Mouse (Mus musculus): Measurements from ENCODE around the gene Lipm.

Gene Lipm

DNA sequence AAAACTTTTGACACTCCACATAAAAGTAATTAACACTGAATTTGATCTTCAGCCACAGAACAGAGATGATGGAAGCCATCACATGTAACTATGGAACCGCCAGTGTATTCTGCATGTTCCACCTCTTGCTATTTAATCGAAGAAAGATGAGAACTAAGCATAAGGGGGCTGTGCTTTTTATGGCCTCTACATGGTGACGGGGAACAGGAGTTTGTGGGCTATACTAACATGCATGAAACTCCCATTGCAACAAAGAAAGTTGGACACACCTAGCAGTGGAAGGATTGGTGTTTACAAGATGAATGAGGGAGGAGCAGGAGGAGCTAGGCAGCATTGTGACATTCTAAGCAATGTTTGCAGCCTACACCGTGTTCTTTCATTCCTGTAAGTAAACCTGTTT is at the start of gene Lipm:
Gene Lipm (plus strand): TSS at position 301 of the 400 bp plus-strand sequence.
- DNase-seq = no peak

DNA sequence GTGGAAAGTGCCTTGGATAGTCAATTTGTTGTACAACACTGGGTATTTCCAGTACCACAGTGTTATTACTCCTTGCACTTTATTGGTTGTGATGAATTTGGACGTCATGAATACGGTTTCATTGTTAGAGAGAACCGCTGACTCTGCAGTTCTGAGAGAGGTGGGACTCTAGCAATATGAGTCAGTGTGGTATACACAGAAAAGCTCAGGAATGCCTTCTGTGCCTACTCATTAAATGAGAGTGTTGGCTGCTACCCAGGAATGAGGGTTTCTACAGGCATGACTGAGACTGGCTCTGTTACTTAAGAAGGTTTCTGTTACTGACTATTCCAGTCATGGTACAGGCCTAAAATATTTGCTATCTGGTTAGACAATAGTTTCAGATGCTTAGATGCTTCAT is 49.2 kb upstream of the Lipm start:
- no peak for DNase-seq

DNA sequence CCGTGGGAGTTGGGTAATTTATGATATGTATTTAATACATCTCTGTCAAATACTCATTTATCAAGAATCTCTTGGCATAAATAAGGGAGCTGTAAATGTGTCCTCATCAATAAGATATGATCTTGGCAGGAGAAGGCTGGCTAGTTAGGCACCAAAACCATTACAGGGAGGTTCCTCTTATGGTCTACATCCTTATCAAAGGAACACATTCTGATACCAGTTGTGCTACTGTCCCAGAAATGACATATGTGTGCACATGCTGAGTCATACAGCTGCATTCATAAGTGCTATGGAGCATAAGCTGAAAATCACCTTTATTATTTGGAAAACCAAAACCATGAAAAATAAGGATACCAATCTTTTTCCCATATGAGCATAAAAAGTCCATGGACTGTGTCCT is 37.2 kb upstream of the Lipm start:
- DNase-seq = no peak

DNA sequence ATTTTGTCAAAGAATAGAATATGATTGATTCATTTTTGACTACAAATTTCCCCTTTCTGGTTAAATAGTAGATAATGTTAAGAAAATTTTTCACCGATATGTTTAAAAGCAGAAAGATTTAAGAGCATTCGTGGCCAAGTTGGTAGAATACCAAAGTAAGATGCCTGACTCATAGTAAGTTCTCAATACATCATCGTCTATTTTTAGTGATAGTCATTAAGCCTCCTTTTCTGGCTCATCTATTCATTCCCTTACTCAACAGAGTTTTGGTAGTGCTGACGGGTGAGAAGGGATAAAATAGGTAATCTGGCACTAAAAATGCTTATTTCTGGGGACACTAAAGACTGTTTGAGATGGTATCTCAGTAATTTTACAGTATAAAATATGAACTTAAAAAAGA is 36.7 kb upstream of the Lipm start:
- DNase-seq = no peak

DNA sequence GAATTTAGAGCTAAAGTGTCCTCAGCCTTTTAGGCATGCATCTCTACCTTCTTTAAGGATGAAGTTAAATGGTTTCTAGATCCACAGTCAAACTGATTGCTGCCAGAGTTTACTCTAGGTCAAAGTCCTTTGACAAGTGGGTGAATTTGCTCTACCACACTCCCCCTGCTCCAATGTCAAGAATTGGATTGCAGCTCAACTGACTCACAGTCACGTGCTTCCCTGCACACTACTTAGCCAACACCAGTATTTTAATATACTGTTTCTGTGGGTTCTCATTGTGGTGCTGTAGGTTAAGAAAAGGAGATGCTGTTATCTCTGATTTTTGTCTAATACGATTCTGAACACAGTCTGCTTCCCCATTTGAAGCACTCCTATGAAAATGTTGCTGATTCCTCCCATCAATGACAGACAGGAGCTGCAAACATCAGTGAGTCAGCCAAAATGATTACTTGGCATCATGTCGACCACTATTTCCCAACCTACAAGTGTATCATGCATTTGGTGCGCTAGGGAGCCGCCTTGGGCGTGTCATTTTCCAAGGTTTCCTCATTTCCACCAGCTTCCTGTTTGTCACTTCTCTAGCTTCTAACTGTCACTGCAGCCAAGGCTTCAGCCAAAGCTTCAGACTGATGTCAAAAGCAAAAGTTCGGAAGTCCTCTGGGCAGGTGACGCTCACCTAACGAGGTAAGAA is 33.8 kb upstream of the Lipm start, which contains the start of gene Lipn:
Gene Lipn (plus strand): TSS at position 580 of the 694 bp plus-strand sequence.
- no peak for DNase-seq

DNA sequence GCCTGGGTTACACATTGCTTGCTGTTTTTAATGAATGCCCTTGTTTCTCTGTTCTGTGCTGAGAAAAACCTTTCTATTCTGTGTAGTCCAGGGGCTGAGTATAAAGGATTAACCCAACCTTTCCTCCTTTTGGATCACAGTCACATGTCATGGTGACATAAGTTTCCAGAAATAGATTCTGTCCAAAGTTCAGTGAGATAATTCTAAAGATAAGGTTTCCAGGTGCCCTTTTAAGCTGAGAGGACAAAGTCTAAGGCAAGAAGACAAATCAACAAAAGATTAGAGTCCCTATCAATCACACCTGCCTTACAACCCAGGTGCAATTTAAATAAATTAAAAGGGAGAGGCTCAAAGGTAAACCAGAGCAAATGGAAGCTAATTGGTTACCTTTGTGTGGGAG is 26.5 kb upstream of the Lipm start:
- no peak for DNase-seq

DNA sequence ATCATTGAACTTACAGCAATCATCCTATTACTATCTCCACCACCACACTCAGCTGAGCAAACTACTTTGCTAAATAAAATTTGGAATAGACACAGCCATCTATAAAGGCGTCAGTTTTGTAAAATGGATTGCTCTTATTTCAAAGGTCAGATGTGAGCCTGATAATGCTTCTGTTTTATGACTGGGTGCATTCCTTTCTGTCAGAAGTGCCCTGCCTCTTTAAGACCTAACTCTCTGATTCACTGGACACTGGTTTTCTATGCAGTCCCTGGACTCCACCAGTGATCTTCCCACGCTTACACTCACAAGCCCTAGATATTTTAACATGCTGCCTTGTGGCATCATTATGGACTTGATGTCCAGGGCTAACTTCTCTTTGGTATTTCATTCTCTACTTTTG is 22.6 kb upstream of the Lipm start:
- DNase-seq = no peak

DNA sequence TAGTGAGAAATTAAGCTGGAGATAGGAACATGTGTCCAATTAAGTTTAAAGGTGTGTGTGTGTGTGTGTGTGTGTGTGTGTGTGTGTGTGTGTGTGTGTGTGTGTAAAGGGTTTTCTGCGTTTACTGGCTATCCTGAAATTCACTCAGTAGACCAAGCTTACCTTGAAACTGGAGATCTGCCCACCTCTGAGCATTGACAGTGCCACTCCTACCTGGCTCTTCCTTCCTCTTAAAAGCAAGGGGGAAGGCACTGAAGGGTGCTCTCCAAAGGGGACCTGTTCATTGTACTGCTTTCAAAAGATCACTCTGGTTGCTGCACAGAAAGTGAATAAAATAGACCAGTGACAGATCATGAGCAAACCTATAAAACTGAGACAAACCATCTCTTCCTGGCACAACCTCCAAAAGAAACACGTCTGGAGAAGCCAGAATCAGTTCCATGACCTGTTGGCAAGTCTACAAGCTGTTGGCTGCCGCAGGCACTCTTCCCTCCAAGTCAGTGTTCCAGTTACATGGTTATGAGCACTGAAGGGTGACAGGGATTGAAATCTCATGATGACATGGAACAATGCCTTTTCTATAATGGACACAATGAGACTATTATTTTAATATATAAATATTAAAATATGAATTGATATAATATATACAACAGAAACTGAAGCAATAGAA is 11.6 kb upstream of the Lipm start:
- DNase-seq = no peak

DNA sequence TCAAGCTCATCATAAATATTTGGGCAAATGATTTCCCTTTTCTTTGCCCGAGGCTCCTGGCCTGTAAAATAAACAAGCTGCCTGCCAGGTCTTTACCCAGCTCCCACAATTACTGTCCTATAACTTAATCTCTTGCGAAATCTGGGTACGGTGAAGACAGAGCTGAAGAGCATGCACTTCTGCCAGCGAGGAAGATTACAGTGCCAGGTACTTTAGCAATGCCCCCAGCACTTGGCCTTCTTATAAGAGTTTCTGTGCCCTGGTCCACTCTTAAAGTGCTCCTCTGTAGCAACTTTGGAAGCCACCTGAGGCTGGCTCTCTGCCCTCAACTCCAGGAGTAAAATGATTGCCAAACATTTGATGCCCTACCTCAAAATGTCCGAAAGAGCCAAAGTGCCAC is 5.4 kb upstream of the Lipm start:
- DNase-seq = no peak

DNA sequence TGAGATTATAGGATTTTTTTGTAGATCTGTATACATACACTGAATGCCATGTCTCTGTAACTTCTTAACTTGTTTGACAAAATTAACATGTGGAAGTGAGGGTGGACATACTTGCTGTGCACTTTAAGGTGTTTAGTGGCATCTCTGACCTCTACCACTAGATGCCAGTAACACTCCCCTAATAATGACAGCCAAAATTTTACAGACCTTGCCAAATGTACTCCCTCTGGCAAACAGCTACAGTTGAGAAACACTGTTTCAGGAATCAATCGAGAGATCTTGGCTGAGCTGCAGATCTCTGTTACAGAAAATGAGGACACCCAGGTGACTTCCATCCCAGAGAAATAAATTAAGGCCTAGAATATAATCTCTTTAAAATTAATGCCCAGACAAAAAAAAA is 4.5 kb upstream of the Lipm start:
- no peak for DNase-seq

DNA sequence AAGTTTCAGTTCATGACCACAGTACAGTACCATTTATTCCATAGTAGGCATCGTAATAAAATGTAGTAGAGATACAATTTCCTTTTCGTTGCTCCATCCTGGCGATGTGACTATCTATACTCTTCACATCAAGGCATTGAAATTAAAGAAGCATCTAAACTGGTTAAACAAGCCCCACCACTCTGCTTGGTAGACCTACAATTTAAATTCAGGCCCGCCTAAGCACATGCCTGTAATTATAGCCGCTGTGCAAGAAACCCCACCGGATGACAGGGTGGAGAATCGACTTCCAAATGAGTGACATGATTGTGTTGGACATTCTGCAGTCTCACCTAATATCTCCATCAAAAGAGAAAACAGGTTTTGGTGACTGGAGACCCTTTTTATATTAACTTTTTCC is 1.2 kb downstream of the Lipm start:
- DNase-seq = no peak

DNA sequence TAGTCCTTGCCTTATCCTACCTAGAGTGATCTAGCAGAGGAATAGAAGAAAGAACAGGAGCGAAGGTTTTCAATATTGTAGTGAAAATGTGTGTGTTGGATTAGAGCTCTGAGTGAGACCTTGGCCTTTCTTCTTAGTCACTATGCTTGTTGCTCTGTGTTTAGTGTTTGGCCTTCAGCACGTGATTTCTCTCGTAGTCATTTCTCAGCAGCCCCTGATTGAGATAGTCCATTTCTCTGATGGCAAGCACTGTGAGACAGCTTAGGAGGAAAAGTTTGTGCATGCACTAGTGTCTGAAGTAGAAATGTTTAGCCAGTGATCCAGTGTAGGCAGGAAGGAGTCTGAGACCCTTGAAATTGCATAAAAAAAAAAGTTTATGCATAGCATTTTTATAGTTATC is 4.1 kb downstream of the Lipm start:
- no peak for DNase-seq

DNA sequence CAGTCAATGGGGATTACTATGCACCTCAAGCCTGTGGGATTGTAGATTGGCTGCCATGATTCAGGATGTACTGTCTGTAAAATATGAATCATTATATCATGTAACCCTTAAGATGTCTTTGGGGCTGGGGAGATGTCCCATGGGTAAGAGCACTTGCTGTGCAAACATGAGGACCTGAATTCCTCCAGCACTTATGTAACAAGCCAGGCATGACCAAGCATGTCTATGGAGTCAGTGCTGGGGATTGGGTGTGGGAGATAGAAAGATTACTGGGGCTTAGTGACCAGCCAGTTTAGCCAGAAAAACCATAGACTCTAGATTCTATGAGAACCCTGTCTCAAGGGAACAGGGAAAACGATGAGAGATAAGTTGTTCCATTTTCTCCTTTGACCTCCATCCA is 18.4 kb downstream of the Lipm start:
- no peak for DNase-seq

DNA sequence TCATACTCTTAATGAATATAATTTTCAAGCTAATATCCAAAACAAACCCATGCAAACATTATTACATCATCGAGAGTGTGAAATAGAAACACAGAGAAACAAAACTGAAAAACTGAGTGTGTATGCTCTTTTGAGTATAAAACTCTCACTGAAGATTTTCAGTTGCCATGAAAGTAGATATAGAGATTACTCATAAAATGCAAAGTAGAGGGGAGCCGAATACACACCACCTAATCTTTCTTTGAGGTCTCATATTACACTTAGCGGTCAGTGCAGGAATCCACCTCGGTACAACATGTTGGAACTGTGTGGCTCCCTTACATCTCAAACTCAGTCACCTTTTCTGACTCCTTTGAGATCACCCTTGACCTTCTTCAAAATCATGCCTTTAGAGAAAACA is 18.9 kb downstream of the Lipm start:
- DNase-seq = no peak

DNA sequence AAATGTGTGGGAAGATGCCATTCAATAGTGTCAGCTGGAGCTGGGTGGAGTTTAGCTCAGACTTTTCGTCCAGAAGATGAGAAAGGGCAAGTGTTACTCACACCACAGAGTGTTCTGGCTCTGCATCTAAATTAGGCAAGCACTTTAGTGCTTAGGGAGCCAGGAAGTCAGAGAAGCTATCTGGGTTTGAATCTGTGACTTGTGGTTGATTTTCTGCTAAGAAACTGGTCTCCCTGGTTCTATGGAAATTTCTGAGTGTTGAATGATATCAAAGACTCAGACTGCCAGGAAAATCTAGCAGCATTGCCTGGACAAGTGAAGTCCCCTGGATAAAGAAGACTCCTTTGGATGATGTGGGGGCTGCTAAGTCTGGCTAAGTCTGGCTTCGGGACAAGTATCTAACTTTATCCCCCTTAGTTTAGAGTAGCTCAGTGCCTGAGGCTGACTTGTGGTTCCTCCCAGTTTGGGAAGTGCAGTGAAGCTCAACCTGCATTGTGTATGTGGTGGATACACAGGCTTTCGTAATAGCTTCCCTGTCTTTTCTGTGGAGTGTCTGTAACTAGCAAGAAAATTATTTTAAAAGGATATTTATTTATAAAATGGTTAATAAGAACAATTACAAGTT is 19.5 kb downstream of the Lipm start:
- DNase-seq = no peak

DNA sequence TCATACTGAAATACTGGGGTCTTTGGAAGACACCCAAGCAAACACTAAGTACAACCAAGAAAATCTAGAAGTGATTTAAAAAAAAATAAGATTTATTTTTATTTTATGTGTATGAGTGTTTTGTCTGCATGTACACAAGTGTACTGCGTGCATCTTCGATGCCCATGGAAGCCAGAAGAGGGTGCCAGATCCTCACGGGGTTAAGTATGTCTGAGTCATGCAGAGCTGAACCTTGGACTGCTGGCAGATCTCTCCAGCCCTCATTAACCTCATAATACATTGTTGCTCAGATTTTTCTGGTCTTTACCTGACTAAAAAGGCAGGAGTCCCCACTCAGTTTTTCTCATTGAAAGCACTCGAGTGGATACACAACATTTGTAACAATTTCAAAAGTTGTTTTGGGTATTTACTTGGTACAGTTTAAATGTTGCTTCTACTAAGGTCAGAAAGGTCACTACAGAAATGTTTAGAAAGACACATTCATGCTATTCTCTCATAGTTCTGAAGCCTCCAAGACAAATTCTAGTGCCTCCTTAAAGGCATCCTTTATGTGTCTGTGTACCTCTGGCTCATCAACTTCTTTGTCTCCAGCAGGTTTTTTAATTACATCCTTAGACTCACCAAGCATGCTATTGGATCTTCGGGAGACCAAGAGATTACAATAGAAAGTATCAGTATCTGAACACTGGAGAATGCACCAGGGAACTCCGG is 38.1 kb downstream of the Lipm start:
- DNase-seq = no peak

DNA sequence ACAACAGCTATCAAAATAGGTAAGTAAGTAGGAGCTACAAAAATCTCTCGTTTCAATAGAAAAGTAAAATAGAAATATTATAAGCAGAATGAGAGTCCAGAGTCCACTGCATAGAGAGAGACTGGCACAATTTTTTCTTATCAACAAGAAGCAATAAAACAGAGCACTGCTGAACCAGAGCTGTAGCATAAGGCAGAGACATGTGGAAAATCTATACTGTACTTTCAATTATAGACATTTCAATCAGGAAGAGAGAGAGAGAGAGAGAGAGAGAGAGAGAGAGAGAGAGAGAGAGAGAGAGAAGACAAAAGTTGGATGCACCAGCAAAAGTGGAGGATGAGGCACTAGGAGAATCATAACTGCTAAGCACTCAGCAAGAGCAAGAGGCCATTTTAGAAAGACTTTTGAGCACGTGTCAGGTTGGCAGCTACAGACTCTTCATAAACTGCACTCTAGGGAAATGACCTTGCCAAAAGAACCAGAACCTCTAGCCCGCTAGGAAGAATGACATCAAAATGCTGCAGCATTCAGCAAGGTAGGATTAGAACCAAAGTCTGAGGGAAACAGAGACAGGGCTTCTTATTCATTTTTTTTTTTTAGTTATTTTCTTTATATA is 38.8 kb downstream of the Lipm start:
- DNase-seq = no peak

DNA sequence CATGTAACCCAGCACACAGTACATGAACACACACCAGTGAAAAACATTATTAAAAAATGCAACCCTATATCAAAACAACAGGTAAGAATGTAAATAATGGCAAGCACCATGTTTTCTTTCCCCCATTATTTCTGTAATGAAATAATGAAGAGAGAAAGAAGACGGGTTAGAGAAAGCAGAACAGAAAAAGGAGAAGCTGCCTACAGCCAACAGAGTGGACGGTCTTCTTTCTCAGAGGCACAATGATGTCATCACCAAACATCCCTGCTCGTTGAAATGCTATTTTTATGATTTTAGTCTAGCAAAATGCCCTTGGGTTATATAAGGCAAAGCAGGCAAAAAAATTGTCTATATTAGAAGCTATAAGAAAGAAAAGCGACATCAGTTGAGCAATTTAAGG is 47.7 kb downstream of the Lipm start:
- DNase-seq = no peak

DNA sequence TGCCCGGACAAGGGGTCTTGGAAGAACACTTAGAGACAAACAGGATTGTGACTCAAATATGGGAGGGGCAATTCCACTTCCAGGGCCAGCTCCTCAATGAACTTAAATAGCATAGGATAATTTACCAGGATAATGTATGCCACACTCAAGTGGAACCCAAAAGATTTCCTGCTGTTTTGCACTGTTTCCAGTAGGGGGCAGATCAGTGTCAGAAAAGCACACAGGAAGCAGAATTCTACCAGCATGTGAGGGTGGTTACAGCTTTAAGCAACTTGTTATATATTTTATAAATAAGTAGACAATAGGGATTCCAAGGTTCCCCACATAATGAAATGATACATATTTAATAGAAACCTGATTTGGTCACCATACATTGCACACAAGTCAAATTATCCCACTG is 51.2 kb downstream of the Lipm start:
- DNase-seq = peak; percentile 12

DNA sequence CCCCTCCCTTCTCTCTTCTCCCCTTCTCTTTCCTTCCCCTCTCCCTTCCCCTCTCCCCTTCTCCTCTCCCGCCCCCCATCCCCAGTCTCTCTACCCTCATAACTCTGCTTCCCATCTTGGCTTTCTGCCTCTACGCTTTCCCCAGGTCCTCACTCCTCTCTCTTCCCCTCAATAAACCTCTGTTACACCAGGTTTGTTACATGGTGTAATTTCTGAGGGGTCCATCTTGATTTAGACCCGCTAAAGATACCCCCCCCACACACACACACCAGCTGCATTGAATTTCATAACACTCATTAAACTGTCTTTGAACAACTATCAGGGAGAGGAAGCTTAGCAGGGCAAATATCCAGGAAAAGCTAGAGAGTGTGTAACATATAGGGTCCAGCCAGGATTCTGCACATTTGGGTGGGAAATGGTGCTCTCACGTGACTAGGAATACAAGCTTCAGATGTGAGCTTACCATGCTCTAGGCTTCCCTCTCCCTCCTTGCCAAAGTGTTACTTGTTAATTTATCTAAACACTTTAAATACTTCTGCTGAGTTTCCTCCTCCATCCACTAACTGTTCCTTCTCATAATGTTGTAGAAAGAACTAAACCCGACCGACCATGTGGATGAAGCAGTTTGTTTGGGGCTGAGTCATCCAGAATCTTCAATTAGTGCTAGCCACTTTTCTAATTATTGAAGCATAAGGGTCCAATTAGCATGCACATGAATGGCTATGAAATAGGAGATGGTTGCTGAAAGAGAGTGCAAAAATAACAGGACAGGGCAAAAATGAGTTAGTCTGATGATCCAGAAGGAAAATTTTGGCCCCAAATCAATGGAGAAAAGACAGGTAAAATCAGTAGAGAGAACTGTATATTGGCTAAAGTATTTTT is 52.8 kb downstream of the Lipm start:
- no peak for DNase-seq

DNA sequence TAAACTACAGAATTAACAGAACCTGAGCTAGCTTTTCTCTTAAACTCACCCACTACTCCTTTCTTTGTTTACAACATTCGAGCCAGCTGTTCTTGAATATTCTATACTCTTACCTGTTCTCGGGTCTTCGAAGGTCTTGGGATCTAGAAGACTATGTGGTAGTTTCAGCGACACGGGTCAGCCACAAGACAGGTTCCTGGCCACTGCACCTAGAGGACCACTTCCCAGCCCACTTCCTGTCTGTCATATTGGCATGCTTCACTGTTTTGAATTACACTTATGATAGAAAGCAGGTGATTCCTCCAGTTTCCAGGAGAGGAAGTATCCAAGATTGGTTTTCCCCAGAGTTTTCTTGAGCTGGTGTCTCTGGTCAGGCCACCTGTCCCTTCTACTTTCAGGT is 62.0 kb downstream of the Lipm start:
- no peak for DNase-seq

DNA sequence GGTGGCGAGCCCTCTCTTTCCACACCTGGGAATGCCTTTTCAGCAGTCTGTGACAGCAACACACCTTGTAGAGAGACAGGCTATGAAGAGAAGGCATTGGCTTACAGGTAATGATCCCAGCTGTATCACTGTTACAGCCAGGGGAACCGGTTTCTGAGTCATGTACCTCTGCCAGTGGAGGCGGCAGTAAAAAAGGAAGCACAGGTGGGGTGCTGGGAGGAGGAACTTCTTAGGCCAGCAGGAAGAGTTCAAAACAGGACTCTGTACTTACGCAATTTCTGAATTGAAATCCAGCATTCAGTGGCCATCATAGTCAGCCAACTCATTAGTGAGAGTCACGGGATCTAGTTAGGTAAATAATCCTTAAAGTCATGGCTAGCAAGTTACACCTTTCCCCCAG is 65.2 kb downstream of the Lipm start, which contains the start of gene Ankrd22:
Gene Ankrd22 (minus strand): TSS at position 163 of the 400 bp plus-strand sequence.
- no peak for DNase-seq
